Mouse (Mus musculus): ENCODE data around the gene Cd300lg.

DNA sequence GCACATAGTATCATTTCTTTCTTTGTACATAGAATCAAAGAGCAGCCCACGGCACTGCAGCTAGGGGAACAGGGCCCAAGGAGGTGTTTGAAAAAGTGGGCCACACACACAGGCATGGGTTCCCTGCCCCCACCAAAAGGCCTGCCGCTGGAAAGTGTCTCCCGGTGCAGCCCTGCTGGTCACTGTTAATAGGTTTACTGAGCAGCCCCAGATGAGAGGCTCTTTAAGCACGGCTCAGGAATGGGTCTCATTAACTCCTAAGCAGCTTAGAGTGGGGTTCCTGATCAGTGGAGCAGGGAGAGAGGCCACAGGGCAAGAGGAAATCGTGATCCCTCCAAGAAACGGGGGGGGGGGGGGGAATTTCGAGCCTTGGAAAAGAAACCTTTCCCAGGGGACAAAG is 42.9 kb downstream of the Cd300lg start:
- TF ChIP-seq CTCF (IDR thresholded peaks at IDR 0.05; ENCODE audit: control insufficient read depth, insufficient read depth, insufficient read length) = no peak
- TF ChIP-seq CEBPB (IDR thresholded peaks at IDR 0.05; ENCODE audit: low read depth) = no peak
- no peak for TF ChIP-seq USF1 (IDR thresholded peaks at IDR 0.05; ENCODE audit: low read depth)

Measured in C2C12 (cell line).